Mouse (Mus musculus): ENCODE results near the gene Optn. TPM values are rescaled to one million over a fixed set of nuclear protein-coding genes. Genes with fewer than 3 reads are reported as not detected.
A peak's percentile ranks its signal among the peaks of the same experiment; 100 is the strongest.
"Not testable (repeated sequence)": the region's sequence is repeated elsewhere in the genome, so short reads cannot be mapped to it uniquely, and the experiment has no call there.

Optn gene
- polyA plus RNA-seq (2016; fragmentation: Nextera tagmentation; extraction: Ambion mirVana): 2.5 and 3.3 TPM in 2 replicates

- no peaks in the 10 kb centered on the region for H3K9me3 ChIP-seq
- peaks cover 5% of the 10 kb centered on the region for H3K4me1 ChIP-seq
- no peaks in the 10 kb centered on the region for H3K36me3 ChIP-seq (replicated peaks)
- ATAC-seq (ENCODE audit: low FRiP score): peak; percentile 91
- H3K27ac ChIP-seq: no peak within 1 kb of the TSS
- peaks cover 38% of the 10 kb centered on the region for H3K27me3 ChIP-seq
- peak within 1 kb of the TSS; percentile 55 for H3K9ac ChIP-seq
- peak within 1 kb of the TSS; percentile 56 for H3K4me3 ChIP-seq (replicated peaks)
- peak within 1 kb of the TSS; percentile 91 for H3K4me2 ChIP-seq
- WGBS: 2% methylated on average over 63 of the region's 63 CpGs
These were observed at the start of gene Optn for GRCm38 (mm10) chr2:5063299-5064205. Gene Optn (minus strand): TSS chr2:5064051.

GRCm38 (mm10) chr2:5112785-5113291, 49.0 kb upstream of the Optn start:
- Histone ChIP-seq H3K27me3 (no peaks in the 10 kb centered on the region), H3K4me2 (no peak overlapping the region), H3K36me3 (replicated peaks) (no peaks in the 10 kb centered on the region), H3K4me3 (replicated peaks) (no peak overlapping the region), H3K27ac (peak overlapping the region; percentile 63; the same call in 1 of the 2 replicates), H3K9me3 (peaks cover 1% of the 10 kb centered on the region; the same call in 1 of the 2 replicates), H3K4me1 (peaks cover 33% of the 10 kb centered on the region), H3K9ac (no peak overlapping the region)
- ATAC-seq (ENCODE audit: low FRiP score): no peak
- WGBS: 24% methylated on average over 8 of the region's 8 CpGs

DNA sequence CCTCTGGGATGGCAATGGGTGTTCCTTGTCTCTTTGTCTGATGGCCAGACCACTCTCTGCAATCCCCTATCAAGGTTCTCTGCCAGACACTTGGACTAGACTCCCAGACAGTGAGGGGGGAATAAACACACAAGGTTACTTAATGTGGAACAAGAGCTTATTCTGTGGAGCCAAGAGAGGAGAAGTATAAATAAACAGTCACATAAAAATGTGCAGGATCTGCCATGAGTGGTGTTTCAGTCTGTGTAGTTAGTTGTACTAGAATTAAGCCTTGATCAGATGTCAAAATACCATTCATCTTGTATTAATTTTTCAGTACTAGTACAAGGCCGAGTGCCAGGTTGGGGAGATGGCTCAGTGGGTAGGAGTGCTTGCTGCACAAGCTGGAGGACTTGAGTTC, 39.0 kb upstream of the Optn start:
- WGBS: 67% methylated on average over 1 of the region's 1 CpGs
- H3K27ac ChIP-seq: no peak overlapping the region
- H3K4me2 ChIP-seq: no peak overlapping the region
- peaks cover 7% of the 10 kb centered on the region for H3K4me1 ChIP-seq
- H3K36me3 ChIP-seq (replicated peaks): no peaks in the 10 kb centered on the region
- no peak overlapping the region for H3K4me3 ChIP-seq (replicated peaks)
- H3K27me3 ChIP-seq: no peaks in the 10 kb centered on the region
- no peak for ATAC-seq (ENCODE audit: low FRiP score)
- H3K9ac ChIP-seq: no peak overlapping the region
- peaks cover 14% of the 10 kb centered on the region for H3K9me3 ChIP-seq

DNA sequence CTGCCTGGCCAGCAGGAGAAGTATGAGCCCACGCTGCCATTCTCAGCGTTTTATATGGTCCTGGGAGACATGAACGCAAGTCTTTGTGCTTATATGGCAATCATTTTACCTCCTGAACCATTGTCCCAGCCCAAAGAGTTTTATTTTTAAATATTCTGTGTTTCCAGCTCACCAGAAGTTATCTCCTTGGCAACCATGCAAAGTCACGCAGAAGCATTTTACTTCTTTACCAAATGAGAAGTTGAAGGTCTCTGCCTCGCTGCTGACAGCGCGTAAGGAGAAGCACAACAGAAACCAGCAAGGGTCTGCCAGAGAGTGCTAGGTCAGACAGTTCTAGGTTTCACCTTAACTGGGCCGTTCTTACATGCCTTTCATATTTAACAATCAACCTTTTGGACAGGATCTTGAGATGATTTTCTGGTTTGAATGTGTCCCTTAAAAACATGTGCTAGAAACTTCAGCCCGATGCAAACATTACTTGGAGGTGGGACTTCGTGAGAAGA, 37.9 kb upstream of the Optn start:
- H3K4me3 ChIP-seq (replicated peaks): no peak overlapping the region
- ATAC-seq (ENCODE audit: low FRiP score): no peak
- no peak overlapping the region for H3K27ac ChIP-seq
- no peak overlapping the region for H3K4me2 ChIP-seq
- 92% methylated on average over 10 of the region's 10 CpGs for WGBS
- no peak overlapping the region for H3K9ac ChIP-seq
- peaks cover 10% of the 10 kb centered on the region for H3K4me1 ChIP-seq
- no peaks in the 10 kb centered on the region for H3K36me3 ChIP-seq (replicated peaks)
- no peaks in the 10 kb centered on the region for H3K27me3 ChIP-seq
- H3K9me3 ChIP-seq: peaks cover 7% of the 10 kb centered on the region; the same call in 1 of the 2 replicates

- Histone ChIP-seq H3K4me2 (no peak overlapping the region), H3K4me1 (peaks cover 10% of the 10 kb centered on the region), H3K27me3 (no peaks in the 10 kb centered on the region), H3K4me3 (replicated peaks) (no peak overlapping the region), H3K27ac (0 out of 2 replicates have a peak overlapping the region, but pooled peaks have one; percentile 25), H3K36me3 (replicated peaks) (no peaks in the 10 kb centered on the region), H3K9ac (no peak overlapping the region), H3K9me3 (no peaks in the 10 kb centered on the region)
- whole genome bisulfite sequencing: 75% methylated on average over 6 of the region's 6 CpGs
- no peak for ATAC-seq (ENCODE audit: low FRiP score)
These were observed 35.3 kb upstream of the Optn start for GRCm38 (mm10) chr2:5099176-5099575.

DNA sequence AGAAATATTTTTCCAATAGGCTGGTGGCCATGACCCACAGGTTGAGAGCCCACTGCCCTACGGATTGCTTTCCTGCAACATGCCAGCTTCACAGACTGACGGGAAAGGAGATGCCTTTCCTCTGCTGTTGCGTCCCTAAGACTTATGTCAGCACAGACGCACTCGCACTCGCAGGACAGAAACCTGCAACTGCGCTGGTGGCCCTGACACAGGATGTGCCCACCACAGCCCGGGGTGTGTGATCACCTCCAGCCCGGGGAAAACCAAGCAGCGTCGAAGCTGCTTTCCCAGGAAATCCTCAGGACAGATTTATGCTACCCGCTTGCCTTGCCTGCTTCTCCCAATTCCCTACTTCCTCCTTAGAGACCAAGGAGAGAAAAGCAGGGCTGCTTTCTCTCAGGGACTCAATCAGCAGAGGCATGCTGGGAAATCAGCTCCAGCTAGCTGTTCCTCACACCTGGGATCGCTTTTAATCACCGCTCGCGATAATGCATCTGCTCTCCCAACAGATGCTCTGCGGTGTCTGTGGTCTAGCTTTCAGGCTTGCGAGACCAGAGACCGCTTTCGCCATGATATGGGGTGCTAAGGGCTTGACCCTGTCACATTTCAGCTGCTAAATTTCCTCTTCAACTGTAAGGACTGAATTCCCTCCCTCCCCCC, 34.1 kb upstream of the Optn start:
- H3K27ac ChIP-seq: peak overlapping the region; percentile 83
- peak overlapping the region; percentile 47 for H3K9ac ChIP-seq
- H3K27me3 ChIP-seq: no peaks in the 10 kb centered on the region
- no peaks in the 10 kb centered on the region for H3K36me3 ChIP-seq (replicated peaks)
- no peaks in the 10 kb centered on the region for H3K9me3 ChIP-seq
- 31% methylated on average over 20 of the region's 20 CpGs for WGBS
- peak overlapping the region; percentile 21 for H3K4me3 ChIP-seq (replicated peaks)
- H3K4me2 ChIP-seq: peak overlapping the region; percentile 50
- peak; percentile 76 for ATAC-seq (ENCODE audit: low FRiP score)
- peaks cover 10% of the 10 kb centered on the region for H3K4me1 ChIP-seq

- no peak overlapping the region for H3K4me3 ChIP-seq (replicated peaks)
- H3K9ac ChIP-seq: no peak overlapping the region
- ATAC-seq (ENCODE audit: low FRiP score): no peak
- no peaks in the 10 kb centered on the region for H3K36me3 ChIP-seq (replicated peaks)
- 44% methylated on average over 1 of the region's 1 CpGs for WGBS
- no peak overlapping the region for H3K27ac ChIP-seq
- no peaks in the 10 kb centered on the region for H3K27me3 ChIP-seq
- no peak overlapping the region for H3K4me2 ChIP-seq
- no peaks in the 10 kb centered on the region for H3K9me3 ChIP-seq
- H3K4me1 ChIP-seq: peaks cover 10% of the 10 kb centered on the region
These were observed 31.5 kb upstream of the Optn start for GRCm38 (mm10) chr2:5095316-5095715.

DNA sequence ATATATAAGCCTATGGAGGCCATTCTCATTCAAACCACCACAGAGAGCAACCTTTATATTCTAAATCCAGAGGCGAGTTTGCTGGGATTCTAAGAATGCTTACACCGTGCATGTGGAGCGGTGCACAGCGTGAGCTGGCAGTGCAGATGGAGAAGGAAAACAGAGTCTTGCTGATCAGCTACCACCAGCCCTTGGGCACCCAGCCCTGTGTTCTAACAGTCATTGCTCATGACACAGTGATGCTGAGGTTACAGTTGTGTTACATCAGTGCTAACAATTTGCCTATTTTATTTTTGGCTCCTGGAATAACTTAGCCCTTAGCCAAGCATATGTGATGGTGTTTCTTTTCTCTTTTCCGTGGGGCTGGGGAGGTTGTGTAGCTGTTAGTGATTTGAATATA, 31.0 kb upstream of the Optn start:
- no peaks in the 10 kb centered on the region for H3K27me3 ChIP-seq
- H3K4me1 ChIP-seq: peaks cover 10% of the 10 kb centered on the region
- no peak overlapping the region for H3K4me3 ChIP-seq (replicated peaks)
- 80% methylated on average over 5 of the region's 5 CpGs for WGBS
- no peak overlapping the region for H3K4me2 ChIP-seq
- no peaks in the 10 kb centered on the region for H3K36me3 ChIP-seq (replicated peaks)
- ATAC-seq (ENCODE audit: low FRiP score): no peak
- no peak overlapping the region for H3K9ac ChIP-seq
- H3K9me3 ChIP-seq: no peaks in the 10 kb centered on the region
- no peak overlapping the region for H3K27ac ChIP-seq

DNA sequence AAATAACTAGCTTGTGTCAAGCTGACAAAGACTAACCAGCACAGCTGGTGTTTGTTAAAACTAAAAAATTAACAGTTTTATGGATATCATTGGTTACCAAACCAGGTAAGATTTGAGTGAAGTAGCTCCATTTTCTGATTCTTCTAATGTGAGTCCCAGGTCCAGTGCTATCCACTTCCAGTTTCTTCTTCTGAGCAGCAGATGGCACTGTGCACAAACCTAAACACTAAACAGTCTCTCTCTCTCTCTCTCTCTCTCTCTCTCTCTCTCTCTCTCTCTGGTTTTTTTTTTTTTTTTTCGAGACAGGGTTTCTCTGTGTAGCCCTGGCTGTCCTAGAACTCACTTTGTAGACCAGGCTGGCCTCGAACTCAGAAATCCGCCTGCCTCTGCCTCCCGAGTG, 26.5 kb upstream of the Optn start:
- H3K9ac ChIP-seq; H3K4me1 ChIP-seq; H3K4me2 ChIP-seq; H3K4me3 ChIP-seq (replicated peaks); ATAC-seq (ENCODE audit: low FRiP score); H3K36me3 ChIP-seq (replicated peaks); H3K27ac ChIP-seq; H3K27me3 ChIP-seq; H3K9me3 ChIP-seq: not testable (repeated sequence)
- WGBS: 92% methylated on average over 3 of the region's 4 CpGs

- no peaks in the 10 kb centered on the region for H3K27me3 ChIP-seq
- no peak overlapping the region for H3K4me3 ChIP-seq (replicated peaks)
- H3K9me3 ChIP-seq: no peaks in the 10 kb centered on the region
- H3K9ac ChIP-seq: no peak overlapping the region
- no peaks in the 10 kb centered on the region for H3K36me3 ChIP-seq (replicated peaks)
- no peaks in the 10 kb centered on the region for H3K4me1 ChIP-seq
- H3K4me2 ChIP-seq: no peak overlapping the region
- no peak for ATAC-seq (ENCODE audit: low FRiP score)
- no peak overlapping the region for H3K27ac ChIP-seq
- WGBS: 86% methylated on average over 3 of the region's 3 CpGs
These were observed 23.8 kb upstream of the Optn start for GRCm38 (mm10) chr2:5087667-5088066.

DNA sequence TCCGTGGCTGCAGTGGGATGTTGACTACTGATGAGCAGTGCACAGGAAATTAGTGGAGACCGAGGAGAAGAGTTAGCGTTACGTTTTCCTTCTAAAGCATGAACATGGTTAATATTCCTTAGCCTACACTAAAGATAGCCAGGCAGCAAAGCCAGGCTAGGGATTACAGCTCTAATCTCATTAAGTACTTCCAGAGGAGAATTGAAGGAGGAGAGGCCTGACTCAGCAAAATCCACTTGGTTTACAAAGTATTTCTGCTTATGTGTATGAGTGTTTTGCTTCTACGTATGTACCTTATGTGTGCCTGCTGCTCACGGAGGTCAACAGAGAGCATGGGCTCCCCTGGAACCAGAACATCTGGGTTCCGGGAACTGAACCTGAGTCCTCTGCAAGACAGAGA, 19.9 kb upstream of the Optn start:
- Histone ChIP-seq H3K9me3 (no peaks in the 10 kb centered on the region), H3K4me3 (replicated peaks) (no peak overlapping the region), H3K36me3 (replicated peaks) (no peaks in the 10 kb centered on the region), H3K9ac (no peak overlapping the region), H3K27ac (no peak overlapping the region), H3K4me1 (peaks cover 4% of the 10 kb centered on the region; the same call in 1 of the 2 replicates), H3K4me2 (no peak overlapping the region), H3K27me3 (0 out of 2 replicates have a peak, but pooled peaks cover 3% of the 10 kb centered on the region)
- WGBS: 87% methylated on average over 7 of the region's 7 CpGs
- ATAC-seq (ENCODE audit: low FRiP score): no peak
